8 mouse cellular contexts compared by ENCODE assay signal in the genomic region with DNA sequence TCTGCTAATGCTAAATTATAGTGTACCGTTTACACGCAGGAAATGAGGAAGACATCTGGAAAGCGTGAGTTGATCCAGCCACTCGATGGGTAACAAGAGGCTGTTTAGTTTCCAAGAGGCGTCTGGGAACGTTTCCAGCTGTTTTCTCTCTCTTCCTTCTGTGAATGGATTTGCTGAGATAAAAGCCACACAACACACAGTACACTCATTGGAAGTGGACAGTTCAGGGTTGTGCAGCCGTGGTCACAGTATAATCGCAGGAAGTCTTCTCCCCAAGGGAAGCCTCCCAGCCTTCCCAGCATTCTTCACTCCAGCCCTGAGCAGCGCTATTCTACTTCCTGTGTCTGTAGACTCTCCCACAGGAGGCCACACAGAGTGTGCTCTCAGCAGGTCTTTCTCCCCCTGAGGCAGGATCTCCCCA. TPM values are rescaled to one million over a fixed set of nuclear protein-coding genes. Genes with fewer than 3 reads are reported as not detected.
DNase-seq lines count a peak whose midpoint lies in the region; ATAC-seq lines count a peak whose summit lies in the region.

No protein-coding gene starts in this region.

- peaks cover 10% of the 10 kb centered on the region; the same call in 1 of the 2 replicates for H3K36me3 ChIP-seq in hindbrain, embryonic 12.5 days

- H3K4me3 ChIP-seq in hindbrain, embryonic 12.5 days = no peak overlapping the region

- no peak for ATAC-seq in hindbrain, embryonic 12.5 days (ENCODE audit: low FRiP score)
- no peak for ATAC-seq in monocyte, adult 5-6 weeks (replicated peaks; ENCODE audit: insufficient number of reproducible peaks, low FRiP score, low TSS enrichment, poor library complexity, severe bottlenecking)
- no peak for ATAC-seq in activated CD4-positive, CD25-positive, alpha-beta regulatory T cell, adult 4 months

- H3K9ac ChIP-seq in hindbrain, embryonic 12.5 days = no peak overlapping the region

- no peaks in the 10 kb centered on the region for H3K27me3 ChIP-seq in hindbrain, embryonic 12.5 days

- H3K27ac ChIP-seq in hindbrain, embryonic 12.5 days = peak overlapping the region; percentile 1; the same call in 1 of the 2 replicates

- H3K4me1 ChIP-seq in hindbrain, embryonic 12.5 days = no peaks in the 10 kb centered on the region

- no peaks in the 10 kb centered on the region for H3K9me3 ChIP-seq in hindbrain, embryonic 12.5 days (replicated peaks)

- H3K4me2 ChIP-seq in hindbrain, embryonic 12.5 days (replicated peaks) = no peak overlapping the region

- DNase-seq in layer of hippocampus, adult 11-12 months (ENCODE audit: low spot score) = peak; percentile 41
- DNase-seq in layer of hippocampus, adult 9-10 months (ENCODE audit: low spot score) = no peak
- peak; percentile 33 to 40 for DNase-seq in frontal cortex, postnatal 10 days (ENCODE audit: low spot score in 2 of 2)
- DNase-seq in layer of hippocampus, postnatal 36 days = peak; percentile 8 to 15
- DNase-seq in lung, postnatal 4 days = peak; percentile 85 to 89

- 58% methylated on average over 9 of the region's 9 CpGs for WGBS in hindbrain, embryonic 12.5 days

RNA-seq across cellular contexts. Expression of a gene that starts 22.0 kb away (rescaled TPM):
- 10.3 and 10.8 TPM in 2 replicates for polyA plus RNA-seq in hindbrain, embryonic 12.5 days (2016; fragmentation: Nextera tagmentation; extraction: Ambion mirVana)
- 1 to 10 TPM; 6.4 to 6.6 TPM for total RNA-seq in layer of hippocampus, postnatal 36 days (2021)
- 1.9 to 7.2 TPM (median 1.9 TPM) in 3 replicates for total RNA-seq in monocyte, adult 5-6 weeks (2017)
- 1 to 10 TPM; 5.7 to 6.3 TPM for polyA plus RNA-seq in activated CD4-positive, CD25-positive, alpha-beta regulatory T cell, adult 4 months (2017; shearing (Covaris generic))
